Mouse (Mus musculus) lung, embryonic 14.5 days (tissue): ENCODE measurements around the gene Gtf2f1. TPM values are rescaled to one million over a fixed set of nuclear protein-coding genes. Genes with fewer than 3 reads are reported as not detected.
A peak's percentile ranks its signal among the peaks of the same experiment; 100 is the strongest.
"Not testable (repeated sequence)": the region's sequence is repeated elsewhere in the genome, so short reads cannot be mapped to it uniquely, and the experiment has no call there.

ENCODE experiments used
- ATAC-seq: fragments of 200-750 bp; cut with Nextera tagmentation; 2 replicates; pipeline ENCODE4 v1.8.0; 2017; ENCODE audit warnings: mild to moderate bottlenecking, moderate TSS enrichment, moderate library complexity; ENCODE audit not compliant: insufficient read depth
- DNase-seq: peaks from one replicate; pipeline ENCODE4 v3.0.0-alpha.2; 2015
- H3K27ac ChIP-seq: fragments of 300-500 bp; sonication (generic); 2 replicates; pipeline ENCODE4 v1.5.1; 2014; ENCODE audit warnings: low read depth, mild to moderate bottlenecking, moderate library complexity
- H3K27me3 ChIP-seq: fragments of 300-500 bp; sonication (generic); 2 replicates; pipeline ENCODE4 v1.6.1; 2014; ENCODE audit warnings: low read length, control low read depth; ENCODE audit not compliant: insufficient read depth
- H3K36me3 ChIP-seq: fragments of 300-500 bp; sonication (generic); 2 replicates; pipeline ENCODE4 v1.6.1; 2014; ENCODE audit warnings: control low read depth; ENCODE audit not compliant: insufficient read depth
- H3K4me1 ChIP-seq: fragments of 300-500 bp; sonication (generic); 2 replicates; pipeline ENCODE4 v1.6.1; 2014; ENCODE audit warnings: antibody characterized with exemption, control low read depth; ENCODE audit not compliant: insufficient read depth
- H3K4me2 ChIP-seq: fragments of 300-500 bp; sonication (generic); 2 replicates; pipeline ENCODE4 v1.6.1; 2014; ENCODE audit warnings: mild to moderate bottlenecking
- H3K4me3 ChIP-seq: fragments of 300-500 bp; sonication (generic); 2 replicates; pipeline ENCODE4 v1.5.1; 2014; ENCODE audit warnings: low read depth, low read length
- H3K9ac ChIP-seq: fragments of 300-500 bp; sonication (generic); 2 replicates; pipeline ENCODE4 v1.6.1; 2014
- H3K9me3 ChIP-seq: fragments of 300-500 bp; sonication (generic); 2 replicates; pipeline ENCODE4 v1.6.1; 2016; ENCODE audit warnings: low read depth, low read length, control low read depth
- CTCF ChIP-seq: IDR thresholded peaks from 2 replicates; pipeline ENCODE4 v1.5.1; 2016; ENCODE audit warnings: antibody characterized with exemption, low read depth
- WGBS: fragments of 180-500 bp; shearing (Covaris S2); extraction: QIAGEN DNeasy Blood & Tissue Kit; methylation state at CpG from one replicate; pipeline ENCODE4 v1.1.7; 2014; 5-methylcytosine and 5-hydroxymethylcytosine counted together
- polyA plus RNA-seq: library from polyadenylated mRNA; unstranded; fragments of >200 nt; fragmentation: Nextera tagmentation; extraction: Ambion mirVana; gene quantifications from 2 replicates; pipeline ENCODE4 v1.2.1, GENCODE M21; 2014

Gene Gtf2f1
- polyA plus RNA-seq: 53.2 and 60.2 TPM in 2 replicates

GRCm38 (mm10) chr17:57011236-57012141 lies at the start of gene Gtf2f1, which contains the start of gene Gm17949:
Gene Gtf2f1 (minus strand): TSS chr17:57011288.
Gene Gm17949 (plus strand): TSS chr17:57011469.
- Histone ChIP-seq H3K27ac (peak within 1 kb of the TSS; percentile 92), H3K27me3 (no peaks in the 10 kb centered on the region), H3K4me2 (peak within 1 kb of the TSS; percentile 91), H3K4me1 (no peaks in the 10 kb centered on the region; the same call in 1 of the 2 replicates), H3K36me3 (peaks cover 32% of the 10 kb centered on the region), H3K9me3 (no peaks in the 10 kb centered on the region), H3K9ac (peak within 1 kb of the TSS; percentile 80), H3K4me3 (peak within 1 kb of the TSS; percentile 85)
- no peak for TF ChIP-seq CTCF
- ATAC-seq: peak; percentile 90
- DNase-seq: peak; percentile 100
- 1% methylated on average over 51 of the region's 51 CpGs for WGBS

DNA sequence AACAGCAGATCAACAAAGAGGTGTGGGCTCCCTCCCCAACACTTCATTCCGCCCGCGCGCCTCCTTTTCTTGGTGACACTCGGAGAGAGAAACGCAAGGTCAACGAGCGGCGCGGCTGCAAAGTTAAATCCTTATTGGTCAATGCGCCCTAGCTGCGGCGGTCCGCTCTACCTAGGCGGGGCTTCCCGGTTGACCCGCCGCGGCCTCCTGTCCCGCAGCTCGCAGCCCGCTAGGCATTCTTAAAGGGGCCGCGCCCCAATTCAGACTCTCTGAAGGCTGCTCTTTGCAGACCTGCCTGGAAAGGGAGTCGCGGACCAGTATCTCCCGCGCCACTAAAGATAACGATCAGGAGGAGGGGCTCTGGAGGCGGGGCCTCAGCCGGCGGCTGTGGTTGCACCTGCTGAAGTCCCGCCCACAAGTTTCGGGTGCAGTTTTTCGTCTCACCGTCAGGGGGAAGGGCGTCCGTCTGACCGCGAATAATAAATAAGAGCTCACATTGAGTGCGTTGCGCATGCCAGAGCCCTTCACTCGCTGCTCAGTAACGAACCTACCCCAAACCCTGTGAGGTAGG lies 49.2 kb upstream of the Gtf2f1 start:
- H3K9me3 ChIP-seq: no peaks in the 10 kb centered on the region

DNA sequence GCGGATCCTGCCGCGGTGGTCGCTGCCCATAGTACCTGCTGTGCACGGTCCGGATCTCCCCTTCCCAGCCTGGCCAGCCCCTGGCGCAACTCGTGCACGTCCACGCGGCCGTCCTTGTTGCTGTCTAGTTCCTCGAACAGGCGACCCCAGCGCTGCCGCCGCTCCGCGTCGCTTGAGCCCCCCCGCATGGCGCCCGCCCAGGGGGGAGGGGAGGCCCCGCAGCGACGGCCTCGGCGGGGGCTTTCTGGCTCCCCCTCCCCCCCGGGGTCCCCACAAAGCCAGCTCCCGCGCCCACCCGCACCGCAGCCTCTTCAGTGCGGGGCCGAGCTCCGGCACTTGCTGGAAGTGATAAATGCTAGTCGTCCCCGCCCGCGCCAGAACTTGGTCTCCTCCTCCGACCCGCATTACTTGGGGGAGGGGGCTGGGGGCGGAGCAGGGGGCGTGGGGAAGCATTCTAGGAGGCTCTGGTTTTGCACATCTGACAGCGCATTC lies 48.4 kb upstream of the Gtf2f1 start, which contains the start of gene Slc25a23:
TSS of gene Slc25a23 (minus strand) at position 378 of the 492 bp plus-strand sequence.
- no peak for TF ChIP-seq CTCF
- DNase-seq (peak; percentile 79), ATAC-seq (peak; percentile 76)
- WGBS: 0% methylated on average over 45 of the region's 45 CpGs
- Histone ChIP-seq H3K4me1 (no peaks in the 10 kb centered on the region), H3K36me3 (no peaks in the 10 kb centered on the region), H3K4me2 (peak within 1 kb of the TSS; percentile 90), H3K27ac (peak within 1 kb of the TSS; percentile 46; the same call in 1 of the 2 replicates), H3K9ac (peak within 1 kb of the TSS; percentile 64), H3K4me3 (peak within 1 kb of the TSS; percentile 75), H3K9me3 (no peaks in the 10 kb centered on the region), H3K27me3 (peaks cover 25% of the 10 kb centered on the region)

More for the DNA sequence above, 49.2 kb upstream of the Gtf2f1 start:
- Histone ChIP-seq H3K36me3 (0 out of 2 replicates have a peak, but pooled peaks cover 2% of the 10 kb centered on the region), H3K27ac (no peak overlapping the region), H3K27me3 (peaks cover 25% of the 10 kb centered on the region), H3K9ac (peak overlapping the region; percentile 64), H3K4me2 (peak overlapping the region; percentile 90), H3K4me1 (no peaks in the 10 kb centered on the region), H3K4me3 (peak overlapping the region; percentile 75)
- peak; percentile 79 for TF ChIP-seq CTCF
- DNase-seq: peak; percentile 96
- ATAC-seq: peak; percentile 89
- 1% methylated on average over 44 of the region's 44 CpGs for WGBS

DNA sequence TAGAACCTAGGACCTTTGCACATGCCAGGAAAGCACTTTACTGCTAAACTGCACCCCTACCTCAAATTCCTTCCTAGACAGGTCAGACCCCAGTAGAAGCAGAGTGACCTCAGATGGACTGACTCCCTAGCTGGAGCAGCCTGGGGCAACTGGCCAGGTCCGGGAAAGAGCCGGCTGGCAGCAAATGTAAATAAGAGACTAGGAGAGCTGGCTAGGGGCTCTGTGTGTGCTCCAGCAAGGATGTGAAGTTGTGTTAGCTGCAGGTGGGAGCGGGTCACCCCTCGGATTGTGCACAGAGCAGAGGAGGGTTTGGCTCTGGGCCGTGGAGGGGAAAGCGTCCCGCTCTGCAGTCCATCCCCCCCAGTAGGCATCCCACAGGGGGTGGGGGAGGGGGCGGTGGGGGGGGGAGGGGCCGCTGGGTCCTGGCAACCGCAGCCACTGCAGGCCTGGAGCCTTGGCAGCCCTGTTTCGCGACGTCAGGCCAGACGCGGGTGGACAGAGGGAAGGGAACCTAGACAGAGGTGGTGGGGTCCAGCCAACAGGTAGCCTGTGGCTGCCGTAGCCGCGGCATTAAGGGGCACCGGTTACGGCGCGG lies 47.9 kb upstream of the Gtf2f1 start, which contains the start of gene Crb3:
TSS of gene Crb3 (plus strand) at position 215 of the 595 bp plus-strand sequence.
- Histone ChIP-seq H3K36me3 (no peaks in the 10 kb centered on the region), H3K4me3 (peak within 1 kb of the TSS; percentile 75), H3K4me1 (no peaks in the 10 kb centered on the region), H3K27ac (peak within 1 kb of the TSS; percentile 46; the same call in 1 of the 2 replicates), H3K4me2 (peak within 1 kb of the TSS; percentile 90), H3K9ac (peak within 1 kb of the TSS; percentile 64), H3K9me3 (no peaks in the 10 kb centered on the region), H3K27me3 (peaks cover 25% of the 10 kb centered on the region)
- no peak for TF ChIP-seq CTCF
- under 1% methylated on average over 18 of the region's 22 CpGs for WGBS
- ATAC-seq (peak; percentile 4; the same call in 1 of the 2 replicates), DNase-seq (peak; percentile 24)

DNA sequence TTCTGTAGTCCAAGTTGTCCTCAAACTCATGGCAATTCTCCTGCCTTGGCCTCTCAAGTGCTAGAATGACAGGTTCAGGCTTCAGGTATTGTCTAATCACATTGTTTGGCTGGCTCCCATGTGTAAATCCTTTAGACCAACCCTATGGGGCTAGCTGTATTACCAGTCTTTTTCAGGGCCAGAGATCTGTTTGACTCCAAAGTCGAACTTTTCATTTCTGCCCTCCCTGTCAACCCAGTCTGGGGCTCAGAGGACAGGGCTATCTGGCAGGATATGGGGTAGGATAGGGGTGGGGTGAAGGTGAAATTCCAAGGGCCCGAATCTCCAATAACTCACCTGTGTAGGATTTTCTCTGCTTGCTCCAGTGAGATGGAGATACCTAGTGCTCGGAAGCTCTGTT lies 45.2 kb upstream of the Gtf2f1 start:
- no peak overlapping the region for H3K4me3 ChIP-seq
- peaks cover 13% of the 10 kb centered on the region; the same call in 1 of the 2 replicates for H3K36me3 ChIP-seq
- H3K27ac ChIP-seq: no peak overlapping the region
- H3K9me3 ChIP-seq: no peaks in the 10 kb centered on the region
- no peak overlapping the region for H3K9ac ChIP-seq
- ATAC-seq: no peak
- no peak overlapping the region for H3K4me2 ChIP-seq
- H3K27me3 ChIP-seq: peaks cover 4% of the 10 kb centered on the region
- no peak for DNase-seq
- TF ChIP-seq CTCF: no peak
- H3K4me1 ChIP-seq: no peaks in the 10 kb centered on the region
- WGBS: 75% methylated on average over 3 of the region's 3 CpGs

DNA sequence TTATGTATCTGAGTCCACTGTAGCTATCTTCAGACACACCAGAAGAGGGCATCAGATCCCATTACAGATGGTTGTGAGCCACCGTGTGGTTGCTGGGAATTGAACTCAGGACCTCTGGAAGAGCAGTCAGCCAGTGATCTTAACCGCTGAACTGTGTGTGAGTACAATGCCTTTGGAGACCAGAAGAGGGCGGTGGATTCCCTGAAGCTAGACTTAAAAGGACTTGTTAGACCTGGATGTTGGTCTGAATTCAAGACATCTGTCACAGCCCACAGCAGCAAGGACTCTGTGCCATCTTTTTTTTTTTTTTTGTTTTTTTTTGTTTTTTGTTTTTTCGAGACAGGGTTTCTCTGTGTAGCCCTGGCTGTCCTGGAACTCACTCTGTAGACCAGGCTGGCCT lies 40.6 kb upstream of the Gtf2f1 start:
- H3K4me1 ChIP-seq, H3K4me2 ChIP-seq, H3K9me3 ChIP-seq, H3K27me3 ChIP-seq, H3K4me3 ChIP-seq, ATAC-seq, H3K27ac ChIP-seq, H3K9ac ChIP-seq: not testable (repeated sequence)
- peak; percentile 38 for TF ChIP-seq CTCF
- peaks cover 13% of the 10 kb centered on the region; the same call in 1 of the 2 replicates for H3K36me3 ChIP-seq
- DNase-seq: peak; percentile 30
- WGBS: 84% methylated on average over 4 of the region's 4 CpGs
